Mouse (Mus musculus) kidney, embryonic 14.5 days (tissue): ENCODE measurements around the gene Ptma. TPM values are rescaled to one million over a fixed set of nuclear protein-coding genes. Genes with fewer than 3 reads are reported as not detected.
"Not testable (repeated sequence)": the region's sequence is repeated elsewhere in the genome, so short reads cannot be mapped to it uniquely, and the experiment has no call there.

Experiments used
- ATAC-seq: fragments of 200-750 bp; cut with Nextera tagmentation; 2 replicates; pipeline ENCODE4 v1.8.0; 2017; ENCODE audit warnings: moderate number of reproducible peaks, mild to moderate bottlenecking, moderate TSS enrichment, moderate library complexity; ENCODE audit not compliant: low FRiP score, low TSS enrichment
- H3K27ac ChIP-seq: fragments of 300-500 bp; sonication (generic); 2 replicates; pipeline ENCODE4 v1.5.1; 2014; ENCODE audit warnings: low read depth, mild to moderate bottlenecking, low read length, moderate library complexity, mixed read lengths
- H3K27me3 ChIP-seq: fragments of 300-500 bp; sonication (generic); 2 replicates; pipeline ENCODE4 v1.6.1; 2014; ENCODE audit warnings: mild to moderate bottlenecking, low read length; ENCODE audit not compliant: control insufficient read depth, insufficient read depth
- H3K36me3 ChIP-seq: fragments of 300-500 bp; sonication (generic); 2 replicates; pipeline ENCODE4 v1.6.1; 2014; ENCODE audit warnings: low read length, mixed read lengths; ENCODE audit not compliant: control insufficient read depth, insufficient read depth
- H3K4me1 ChIP-seq: fragments of 300-500 bp; sonication (generic); 2 replicates; pipeline ENCODE4 v1.6.1; 2014; ENCODE audit warnings: low read length, mixed read lengths; ENCODE audit not compliant: control insufficient read depth, insufficient read depth
- H3K4me2 ChIP-seq: fragments of 300-500 bp; sonication (generic); replicated peaks from 2 replicates; pipeline ENCODE4 v1.6.1; 2014; ENCODE audit warnings: low read depth, mild to moderate bottlenecking, low read length
- H3K4me3 ChIP-seq: fragments of 300-500 bp; sonication (generic); 2 replicates; pipeline ENCODE4 v1.5.1; 2014; ENCODE audit warnings: mild to moderate bottlenecking, low read length
- H3K9ac ChIP-seq: fragments of 300-500 bp; sonication (generic); 2 replicates; pipeline ENCODE4 v1.6.1; 2014; ENCODE audit warnings: low read depth, mild to moderate bottlenecking, low read length, moderate library complexity
- H3K9me3 ChIP-seq: fragments of 300-500 bp; sonication (generic); 2 replicates; pipeline ENCODE4 v1.6.1; 2016; ENCODE audit warnings: low read length; ENCODE audit not compliant: control insufficient read depth
- WGBS: fragments of 180-500 bp; shearing (Covaris S2); extraction: QIAGEN DNeasy Blood & Tissue Kit; methylation state at CpG from one replicate; pipeline ENCODE4 v1.1.7; 2014; 5-methylcytosine and 5-hydroxymethylcytosine counted together
- polyA plus RNA-seq: library from polyadenylated mRNA; unstranded; fragments of >200 nt; fragmentation: Nextera tagmentation; extraction: Ambion mirVana; gene quantifications from 2 replicates; pipeline ENCODE4 v1.2.1, GENCODE M21; 2014

Gene Ptma
- polyA plus RNA-seq, 1 experiment from 2014 or later: 3,750 TPM

GRCm38 (mm10) chr1:86485346-86485745 is 41.2 kb upstream of the Ptma start:
- WGBS: 95% methylated on average over 1 of the region's 1 CpGs
- H3K4me1 ChIP-seq: peaks cover 8% of the 10 kb centered on the region

GRCm38 (mm10) chr1:86485858-86486257 is 40.7 kb upstream of the Ptma start:
- WGBS: 97% methylated on average over 5 of the region's 6 CpGs

More at GRCm38 (mm10) chr1:86485346-86485745, 41.2 kb upstream of the Ptma start:
- Histone ChIP-seq H3K27me3 (no peaks in the 10 kb centered on the region), H3K9me3 (no peaks in the 10 kb centered on the region), H3K36me3 (no peaks in the 10 kb centered on the region), H3K4me3 (no peak overlapping the region), H3K9ac (no peak overlapping the region), H3K27ac (no peak overlapping the region), H3K4me2 (no peak overlapping the region)
- ATAC-seq: no peak

GRCm38 (mm10) chr1:86486703-86487294 is 39.7 kb upstream of the Ptma start:
- no peaks in the 10 kb centered on the region for H3K36me3 ChIP-seq
- peaks cover 21% of the 10 kb centered on the region for H3K4me1 ChIP-seq
- peak overlapping the region; percentile 28 for H3K4me2 ChIP-seq
- 8% methylated on average over 13 of the region's 13 CpGs for WGBS
- H3K4me3 ChIP-seq: peak overlapping the region; percentile 34
- ATAC-seq: no peak
- H3K27ac ChIP-seq: peak overlapping the region; percentile 79
- H3K27me3 ChIP-seq: no peaks in the 10 kb centered on the region
- peak overlapping the region; percentile 56 for H3K9ac ChIP-seq
- no peaks in the 10 kb centered on the region for H3K9me3 ChIP-seq

More at GRCm38 (mm10) chr1:86485858-86486257, 40.7 kb upstream of the Ptma start:
- ATAC-seq, H3K4me2 ChIP-seq, H3K4me3 ChIP-seq, H3K36me3 ChIP-seq, H3K9me3 ChIP-seq, H3K27ac ChIP-seq, H3K27me3 ChIP-seq, H3K9ac ChIP-seq: not testable (repeated sequence)
- peaks cover 12% of the 10 kb centered on the region for H3K4me1 ChIP-seq

- Histone ChIP-seq H3K4me3 (peak overlapping the region; percentile 47), H3K9ac (peak overlapping the region; percentile 74), H3K9me3 (no peaks in the 10 kb centered on the region), H3K27ac (peak overlapping the region; percentile 86), H3K36me3 (no peaks in the 10 kb centered on the region), H3K4me2 (peak overlapping the region; percentile 53), H3K4me1 (peaks cover 27% of the 10 kb centered on the region), H3K27me3 (no peaks in the 10 kb centered on the region)
- WGBS: under 1% methylated on average over 73 of the region's 74 CpGs
- ATAC-seq: peak; percentile 96
Measured at GRCm38 (mm10) chr1:86487295-86487907, 39.1 kb upstream of the Ptma start.

- no peak for ATAC-seq
- no peaks in the 10 kb centered on the region for H3K36me3 ChIP-seq
- WGBS: 9% methylated on average over 20 of the region's 20 CpGs
Measured at GRCm38 (mm10) chr1:86487908-86488314, 38.6 kb upstream of the Ptma start.

GRCm38 (mm10) chr1:86488326-86488725 is 38.2 kb upstream of the Ptma start:
- Histone ChIP-seq H3K27me3 (no peaks in the 10 kb centered on the region), H3K4me2 (peak overlapping the region; percentile 53), H3K27ac (peak overlapping the region; percentile 86), H3K9me3 (no peaks in the 10 kb centered on the region), H3K4me3 (peak overlapping the region; percentile 47), H3K9ac (peak overlapping the region; percentile 74), H3K36me3 (no peaks in the 10 kb centered on the region), H3K4me1 (peaks cover 30% of the 10 kb centered on the region)
- 60% methylated on average over 7 of the region's 7 CpGs for WGBS
- no peak for ATAC-seq

More at GRCm38 (mm10) chr1:86487908-86488314, 38.6 kb upstream of the Ptma start:
- Histone ChIP-seq H3K27ac (peak overlapping the region; percentile 86), H3K9me3 (no peaks in the 10 kb centered on the region), H3K4me3 (peak overlapping the region; percentile 47), H3K4me1 (peaks cover 30% of the 10 kb centered on the region), H3K27me3 (no peaks in the 10 kb centered on the region), H3K4me2 (peak overlapping the region; percentile 53), H3K9ac (peak overlapping the region; percentile 74)

- Histone ChIP-seq H3K4me2 (peak overlapping the region; percentile 53), H3K4me3 (peak overlapping the region; percentile 47), H3K27me3 (no peaks in the 10 kb centered on the region), H3K27ac (peak overlapping the region; percentile 86), H3K4me1 (peaks cover 30% of the 10 kb centered on the region), H3K9ac (peak overlapping the region; percentile 74; the same call in 1 of the 2 replicates), H3K36me3 (no peaks in the 10 kb centered on the region), H3K9me3 (no peaks in the 10 kb centered on the region)
- ATAC-seq: no peak
- 93% methylated on average over 4 of the region's 4 CpGs for WGBS
Measured at GRCm38 (mm10) chr1:86488774-86489173, 37.8 kb upstream of the Ptma start.

GRCm38 (mm10) chr1:86489901-86490300 is 36.6 kb upstream of the Ptma start:
- ATAC-seq: no peak
- H3K4me2 ChIP-seq: no peak overlapping the region
- no peak overlapping the region for H3K9ac ChIP-seq
- H3K9me3 ChIP-seq: no peaks in the 10 kb centered on the region
- H3K27ac ChIP-seq: no peak overlapping the region
- H3K4me1 ChIP-seq: peaks cover 30% of the 10 kb centered on the region
- 97% methylated on average over 4 of the region's 4 CpGs for WGBS
- H3K4me3 ChIP-seq: no peak overlapping the region
- H3K36me3 ChIP-seq: no peaks in the 10 kb centered on the region
- no peaks in the 10 kb centered on the region for H3K27me3 ChIP-seq

GRCm38 (mm10) chr1:86490697-86491096 is 35.8 kb upstream of the Ptma start:
- no peak overlapping the region for H3K4me2 ChIP-seq
- no peaks in the 10 kb centered on the region for H3K27me3 ChIP-seq
- no peaks in the 10 kb centered on the region for H3K9me3 ChIP-seq
- no peak overlapping the region for H3K9ac ChIP-seq
- WGBS: 78% methylated on average over 3 of the region's 3 CpGs
- H3K27ac ChIP-seq: peak overlapping the region; percentile 67; the same call in 1 of the 2 replicates
- H3K4me3 ChIP-seq: no peak overlapping the region
- ATAC-seq: no peak
- peaks cover 30% of the 10 kb centered on the region for H3K4me1 ChIP-seq
- no peaks in the 10 kb centered on the region for H3K36me3 ChIP-seq
